Mouse (Mus musculus): Measurements from ENCODE around the gene Slc44a4.

DNA sequence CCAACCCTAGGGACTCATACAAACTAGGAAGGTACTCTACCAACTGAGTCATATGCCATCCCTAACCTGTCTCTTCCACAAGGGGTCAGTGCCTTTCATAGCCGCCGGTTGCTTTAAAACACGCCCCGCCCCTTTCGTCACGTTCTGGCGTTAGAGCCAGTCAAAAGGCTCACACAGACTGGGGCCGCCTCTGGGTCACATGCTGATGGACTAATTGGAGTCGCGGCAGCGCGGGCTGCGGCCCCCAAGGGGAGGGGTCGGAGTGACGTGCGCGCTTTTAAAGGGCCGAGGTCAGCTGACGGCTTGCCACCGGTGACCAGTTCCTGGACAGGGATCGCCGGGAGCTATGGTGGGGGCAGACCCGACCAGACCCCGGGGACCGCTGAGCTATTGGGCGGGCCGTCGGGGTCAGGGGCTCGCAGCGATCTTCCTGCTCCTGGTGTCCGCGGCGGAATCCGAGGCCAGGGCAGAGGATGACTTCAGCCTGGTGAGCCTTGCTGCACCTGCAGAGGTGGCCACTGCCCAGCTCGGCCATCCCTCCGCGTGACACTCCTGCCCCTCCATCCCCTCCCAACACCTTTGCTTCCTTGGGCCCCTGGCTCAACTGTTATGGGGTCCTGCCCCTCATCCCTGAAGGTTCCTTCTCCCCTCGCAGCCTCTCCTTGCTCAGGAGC, 16.9 kb downstream of the Slc44a4 start, which contains the start of gene Neu1:
- TF ChIP-seq CTCF (IDR thresholded peaks at IDR 0.05; ENCODE audit: low read depth, low read length) = no peak
- TF ChIP-seq POLR2A (IDR thresholded peaks at IDR 0.05; ENCODE audit: borderline replicate concordance, low read depth, low read length) = peak; percentile 89; the same call in 1 of the 2 replicates
